In the genomic region with DNA sequence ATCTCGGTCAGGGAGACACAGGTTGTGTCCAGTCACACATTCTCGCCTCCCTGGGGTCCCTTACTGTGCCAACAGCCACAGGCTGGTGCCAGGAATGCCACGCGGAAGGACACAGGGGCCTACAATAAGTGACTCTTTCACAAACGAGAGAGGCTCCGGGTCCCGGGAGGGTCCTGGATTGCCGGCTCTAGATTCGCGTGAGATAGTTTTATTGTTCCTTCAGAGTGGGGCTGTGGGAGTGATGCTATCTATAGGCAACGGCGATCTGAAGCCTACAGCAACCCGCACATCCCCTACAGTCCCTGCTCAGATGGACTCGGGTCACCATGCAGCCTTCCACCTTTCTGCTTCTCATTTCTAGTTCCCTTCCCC, we compare ENCODE assay signal across 8 mouse cellular contexts. TPM values are rescaled to one million over a fixed set of nuclear protein-coding genes. Genes with fewer than 3 reads are reported as not detected.
DNase-seq lines count a peak whose midpoint lies in the region; ATAC-seq and TF ChIP-seq lines count a peak whose summit lies in the region.

No protein-coding gene starts in this region.

- ATAC-seq in lung, embryonic 15.5 days (ENCODE audit: borderline replicate concordance, extremely low read depth, low FRiP score, low TSS enrichment), result peak; percentile 4; the same call in 1 of the 2 replicates
- ATAC-seq in embryonic facial prominence, embryonic 13.5 days (ENCODE audit: insufficient number of reproducible peaks, insufficient read depth, low FRiP score, low TSS enrichment, low read depth), result peak; percentile 1; the same call in 1 of the 2 replicates
- ATAC-seq in limb, embryonic 13.5 days (ENCODE audit: low FRiP score, low read depth), result no peak

- no peaks in the 10 kb centered on the region for H3K27me3 ChIP-seq in lung, embryonic 15.5 days
- peaks cover 5% of the 10 kb centered on the region; the same call in 1 of the 2 replicates for H3K27me3 ChIP-seq in embryonic facial prominence, embryonic 13.5 days
- H3K27me3 ChIP-seq in limb, embryonic 13.5 days, result no peaks in the 10 kb centered on the region

- peak overlapping the region; percentile 91 for H3K4me3 ChIP-seq in lung, embryonic 15.5 days
- H3K4me3 ChIP-seq in embryonic facial prominence, embryonic 13.5 days, result peak overlapping the region; percentile 77
- peak overlapping the region; percentile 82 for H3K4me3 ChIP-seq in limb, embryonic 13.5 days
- H3K4me3 ChIP-seq in olfactory bulb, adult 2 months (ENCODE audit: insufficient read depth, low read depth, low read length), result peak overlapping the region; percentile 91

- TF ChIP-seq POLR2A in olfactory bulb, adult 2 months (IDR thresholded peaks at IDR 0.05; ENCODE audit: insufficient read depth, low read depth, low read length), result no peak

- WGBS in lung, embryonic 15.5 days, result 6% methylated on average over 14 of the region's 14 CpGs
- WGBS in embryonic facial prominence, embryonic 13.5 days, result 2% methylated on average over 14 of the region's 14 CpGs
- 5% methylated on average over 14 of the region's 14 CpGs for WGBS in limb, embryonic 13.5 days
- 4% methylated on average over 14 of the region's 14 CpGs for WGBS in olfactory bulb, adult 2 months

- TF ChIP-seq CTCF in olfactory bulb, adult 2 months (IDR thresholded peaks at IDR 0.05; ENCODE audit: insufficient read depth, low read depth, low read length), result no peak

- H3K36me3 ChIP-seq in lung, embryonic 15.5 days, result peaks cover 2% of the 10 kb centered on the region; the same call in 1 of the 2 replicates
- peaks cover 7% of the 10 kb centered on the region for H3K36me3 ChIP-seq in embryonic facial prominence, embryonic 13.5 days
- H3K36me3 ChIP-seq in limb, embryonic 13.5 days, result peaks cover 9% of the 10 kb centered on the region

- no peaks in the 10 kb centered on the region for H3K9me3 ChIP-seq in lung, embryonic 15.5 days
- H3K9me3 ChIP-seq in embryonic facial prominence, embryonic 13.5 days, result no peaks in the 10 kb centered on the region
- no peaks in the 10 kb centered on the region for H3K9me3 ChIP-seq in limb, embryonic 13.5 days

- peak overlapping the region; percentile 98 for H3K27ac ChIP-seq in lung, embryonic 15.5 days
- H3K27ac ChIP-seq in embryonic facial prominence, embryonic 13.5 days, result peak overlapping the region; percentile 99
- peak overlapping the region; percentile 98 for H3K27ac ChIP-seq in limb, embryonic 13.5 days
- H3K27ac ChIP-seq in olfactory bulb, adult 2 months (ENCODE audit: insufficient read depth, low read depth, low read length), result peak overlapping the region; percentile 100

- no peak for DNase-seq in lung, adult 18-20 months
- peak; percentile 50 to 60 for DNase-seq in adrenal gland, postnatal 36 days
- peak; percentile 31 to 57 for DNase-seq in heart, postnatal 14 days
- no peak for DNase-seq in embryo, embryonic 10 days (ENCODE audit: low spot score)

- H3K4me1 ChIP-seq in lung, embryonic 15.5 days, result peaks cover 11% of the 10 kb centered on the region; the same call in 1 of the 2 replicates
- peaks cover 6% of the 10 kb centered on the region; the same call in 1 of the 2 replicates for H3K4me1 ChIP-seq in embryonic facial prominence, embryonic 13.5 days
- H3K4me1 ChIP-seq in limb, embryonic 13.5 days, result peaks cover 13% of the 10 kb centered on the region
- H3K4me1 ChIP-seq in olfactory bulb, adult 2 months (ENCODE audit: control insufficient read depth, insufficient read depth, low read length), result peaks cover 3% of the 10 kb centered on the region

- intact Hi-C loops in heart, postnatal 14 days (cut with DNase I), result loop anchor here (2.0 to 5.0 kb wide), 3 partner anchors 37 to 377 kb away; no protein-coding TSS in a partner anchor

- H3K9ac ChIP-seq in lung, embryonic 15.5 days, result peak overlapping the region; percentile 98
- peak overlapping the region; percentile 98 for H3K9ac ChIP-seq in embryonic facial prominence, embryonic 13.5 days
- H3K9ac ChIP-seq in limb, embryonic 13.5 days, result peak overlapping the region; percentile 98

- H3K4me2 ChIP-seq in lung, embryonic 15.5 days, result peak overlapping the region; percentile 63
- peak overlapping the region; percentile 71 for H3K4me2 ChIP-seq in embryonic facial prominence, embryonic 13.5 days
- peak overlapping the region; percentile 74 for H3K4me2 ChIP-seq in limb, embryonic 13.5 days (replicated peaks)

RNA-seq across cellular contexts. Expression of a gene that starts 0.7 kb away (rescaled TPM):
- polyA plus RNA-seq in lung, embryonic 15.5 days (2015; fragmentation: Nextera tagmentation; extraction: Ambion mirVana), result 122 and 125 TPM in 2 replicates
- total RNA-seq in adrenal gland, postnatal 36 days (2021), result 100 to 1,000 TPM; 362 to 459 TPM
- polyA plus RNA-seq in embryonic facial prominence, embryonic 13.5 days (2015; fragmentation: Nextera tagmentation; extraction: Ambion mirVana), result 142 and 147 TPM in 2 replicates
- 100 to 1,000 TPM; 131 to 194 TPM for total RNA-seq in heart, postnatal 14 days (2021)
- polyA plus RNA-seq in limb, embryonic 13.5 days (2015; fragmentation: Nextera tagmentation; extraction: Ambion mirVana), result 144 TPM in 2 replicates
- 230 and 382 TPM in 2 replicates for polyA plus RNA-seq in olfactory bulb, adult 2 months (2012; ENCODE audit: insufficient read depth, insufficient read length, low replicate concordance, missing spikeins)

Comparison
In these comparisons a context has a peak if more than half of its experiments do, and no peak if none do; other contexts are left out.
1. DNase-seq: peak in adrenal gland, postnatal 36 days (2 of 2) and heart, postnatal 14 days (2 of 2); none in lung, adult 18-20 months (0 of 2) and embryo, embryonic 10 days (single experiment).
2. Peak in every context shown above with its lines, with median percentiles within 50 percentile points of each other: H3K27ac ChIP-seq, H3K4me2 ChIP-seq, H3K4me3 ChIP-seq and H3K9ac ChIP-seq.